Mouse (Mus musculus): ENCODE data around the gene Pla2g16. TPM values are rescaled to one million over a fixed set of nuclear protein-coding genes. Genes with fewer than 3 reads are reported as not detected.

The Pla2g16 gene
- polyA plus RNA-seq, 1 experiment from 2014 or later = 3.0 TPM

DNA sequence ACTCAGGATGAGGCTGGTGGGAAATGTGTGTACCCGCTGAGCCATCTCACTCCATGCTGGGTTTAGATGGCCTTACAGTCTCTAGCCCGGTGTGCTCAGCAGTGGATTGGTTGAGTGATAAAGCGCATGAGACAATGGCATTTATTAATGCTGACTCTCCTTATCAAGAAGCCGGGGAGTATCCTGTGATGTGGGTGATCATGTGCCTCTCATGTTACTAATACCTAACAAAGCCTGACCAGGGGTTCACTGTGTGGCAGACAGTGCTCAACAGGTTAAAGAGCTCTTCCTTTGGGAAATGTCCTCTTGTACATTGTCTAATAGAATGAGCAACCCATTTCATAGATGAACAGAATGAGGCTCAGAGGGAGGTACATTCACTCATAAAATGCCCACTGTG is 2.4 kb upstream of the Pla2g16 start:
- Histone ChIP-seq H3K36me3 (ENCODE audit: inconsistent target) (no peaks in the 10 kb centered on the region), H3K27ac (no peak overlapping the region), H3K4me3 (ENCODE audit: inconsistent target) (no peak overlapping the region), H3K79me2 (ENCODE audit: inconsistent target) (no peaks in the 10 kb centered on the region)
- 100% methylated on average over 3 of the region's 4 CpGs for WGBS (ENCODE audit: missing documents)

DNA sequence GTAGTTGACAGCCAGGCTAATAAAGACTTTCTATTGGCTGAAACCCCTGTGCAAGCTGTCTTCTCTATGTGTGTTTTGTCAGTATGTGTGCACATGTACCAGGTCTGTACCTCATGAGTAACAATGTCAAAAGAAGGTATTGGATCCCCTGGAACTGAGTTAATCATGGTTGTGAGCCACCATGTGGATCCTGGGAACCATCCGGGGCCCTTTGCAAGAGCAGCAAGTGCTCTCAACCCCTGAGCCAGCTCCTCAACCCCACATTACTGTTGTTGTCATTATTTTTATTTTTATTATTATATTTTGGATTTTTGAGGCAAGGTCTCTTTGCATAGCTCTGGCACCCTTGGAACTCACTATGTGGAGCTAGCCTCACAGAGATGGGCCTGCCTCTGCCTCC is 618 bp upstream of the Pla2g16 start:
- no peak overlapping the region for H3K27ac ChIP-seq
- WGBS (ENCODE audit: missing documents) = 100% methylated on average over 1 of the region's 1 CpGs
- H3K36me3 ChIP-seq (ENCODE audit: inconsistent target) = no peaks in the 10 kb centered on the region
- no peaks in the 10 kb centered on the region for H3K79me2 ChIP-seq (ENCODE audit: inconsistent target)
- H3K4me3 ChIP-seq (ENCODE audit: inconsistent target) = no peak overlapping the region

DNA sequence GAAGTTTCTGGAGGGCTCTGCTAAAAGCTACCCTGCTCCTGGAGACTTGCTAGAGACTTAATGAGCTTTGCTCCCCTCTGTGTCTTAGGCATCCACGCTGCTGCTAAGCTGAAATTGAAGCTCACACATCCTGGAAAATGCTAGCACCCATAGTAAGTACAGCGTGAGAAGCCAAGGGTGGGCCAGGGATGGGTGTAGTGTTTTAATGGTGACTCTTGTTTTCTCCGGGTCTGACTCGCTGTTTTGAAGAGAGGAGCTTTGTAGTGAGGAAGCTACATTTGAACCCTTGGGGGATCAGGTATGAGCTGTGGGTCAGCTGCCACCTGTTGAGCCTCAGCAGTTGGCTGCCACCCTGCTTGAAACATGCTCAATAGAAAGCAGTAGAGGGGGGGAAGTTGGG is 585 bp downstream of the Pla2g16 start:
- no peaks in the 10 kb centered on the region for H3K79me2 ChIP-seq (ENCODE audit: inconsistent target)
- H3K36me3 ChIP-seq (ENCODE audit: inconsistent target) = no peaks in the 10 kb centered on the region
- no peak overlapping the region for H3K27ac ChIP-seq
- H3K4me3 ChIP-seq (ENCODE audit: inconsistent target) = peak overlapping the region; percentile 44
- WGBS (ENCODE audit: missing documents) = 4% methylated on average over 4 of the region's 4 CpGs

DNA sequence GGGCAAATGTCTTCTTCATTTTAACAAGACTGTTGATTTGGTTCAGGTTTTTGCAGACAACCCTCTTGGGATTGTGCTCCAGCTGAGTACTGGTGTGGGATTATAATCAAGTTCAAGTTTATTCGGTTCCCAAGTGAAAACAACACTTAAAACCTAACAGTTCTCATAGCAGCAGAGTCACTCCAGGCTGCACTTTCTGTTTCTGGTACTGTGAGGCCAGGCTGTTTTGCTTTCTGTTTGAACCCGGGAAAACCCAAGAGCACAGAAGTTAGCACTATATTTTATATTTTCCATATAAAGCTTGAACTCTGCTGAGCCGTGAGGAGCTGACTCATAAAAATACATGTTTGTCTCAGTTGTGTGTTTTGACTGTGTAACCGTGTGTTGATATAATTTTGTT is 1.4 kb downstream of the Pla2g16 start:
- H3K4me3 ChIP-seq (ENCODE audit: inconsistent target) = peak overlapping the region; percentile 44
- no peak overlapping the region for H3K27ac ChIP-seq
- 33% methylated on average over 4 of the region's 4 CpGs for WGBS (ENCODE audit: missing documents)

DNA sequence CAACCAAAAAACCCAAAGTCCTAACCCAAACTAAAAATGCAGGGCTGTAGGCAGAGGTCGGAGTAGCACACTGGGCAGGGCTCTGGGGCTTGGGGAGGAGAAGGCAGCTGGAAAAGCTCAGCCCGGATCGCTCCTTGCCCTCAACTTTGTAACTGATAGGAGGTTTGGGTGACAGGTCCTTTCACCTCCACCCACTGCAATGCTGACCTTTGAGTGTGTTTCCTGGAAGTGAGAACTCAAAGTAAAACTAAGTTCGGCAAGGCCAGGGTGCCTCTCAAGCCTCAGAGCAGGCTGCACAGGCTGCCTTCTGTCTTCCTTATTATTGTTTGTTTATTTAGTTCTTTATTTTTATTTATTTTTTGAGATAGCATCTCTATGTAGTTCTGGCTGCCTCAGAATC is 2.7 kb downstream of the Pla2g16 start:
- Histone ChIP-seq H3K4me3 (ENCODE audit: inconsistent target) (no peak overlapping the region), H3K36me3 (ENCODE audit: inconsistent target) (no peaks in the 10 kb centered on the region), H3K27ac (no peak overlapping the region), H3K79me2 (ENCODE audit: inconsistent target) (no peaks in the 10 kb centered on the region)
- WGBS (ENCODE audit: missing documents) = 87% methylated on average over 4 of the region's 4 CpGs

More for the DNA sequence above, 1.4 kb downstream of the Pla2g16 start:
- no peaks in the 10 kb centered on the region for H3K79me2 ChIP-seq (ENCODE audit: inconsistent target)
- no peaks in the 10 kb centered on the region for H3K36me3 ChIP-seq (ENCODE audit: inconsistent target)

DNA sequence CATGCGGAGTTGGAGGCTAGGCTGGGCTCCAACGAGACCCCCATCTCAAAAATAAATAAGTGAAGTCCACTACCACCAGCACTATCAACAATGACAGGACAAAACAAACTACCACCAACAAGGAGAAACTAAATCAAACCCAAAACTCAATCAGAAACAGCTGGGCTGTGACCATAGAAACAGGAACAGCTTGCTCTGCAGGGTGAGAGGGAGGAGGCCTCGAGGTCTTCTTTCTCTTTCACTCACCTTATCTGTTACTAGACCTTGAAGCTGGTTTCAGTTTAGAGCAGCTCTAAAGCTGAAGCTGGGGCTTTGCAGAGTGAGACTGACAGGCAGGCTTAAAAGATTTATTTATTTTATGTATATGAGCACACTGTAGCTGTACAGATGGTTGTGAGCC is 4.2 kb downstream of the Pla2g16 start:
- Histone ChIP-seq H3K79me2 (ENCODE audit: inconsistent target) (no peaks in the 10 kb centered on the region), H3K27ac (no peak overlapping the region), H3K4me3 (ENCODE audit: inconsistent target) (no peak overlapping the region), H3K36me3 (ENCODE audit: inconsistent target) (no peaks in the 10 kb centered on the region)
- WGBS (ENCODE audit: missing documents) = 67% methylated on average over 3 of the region's 3 CpGs

DNA sequence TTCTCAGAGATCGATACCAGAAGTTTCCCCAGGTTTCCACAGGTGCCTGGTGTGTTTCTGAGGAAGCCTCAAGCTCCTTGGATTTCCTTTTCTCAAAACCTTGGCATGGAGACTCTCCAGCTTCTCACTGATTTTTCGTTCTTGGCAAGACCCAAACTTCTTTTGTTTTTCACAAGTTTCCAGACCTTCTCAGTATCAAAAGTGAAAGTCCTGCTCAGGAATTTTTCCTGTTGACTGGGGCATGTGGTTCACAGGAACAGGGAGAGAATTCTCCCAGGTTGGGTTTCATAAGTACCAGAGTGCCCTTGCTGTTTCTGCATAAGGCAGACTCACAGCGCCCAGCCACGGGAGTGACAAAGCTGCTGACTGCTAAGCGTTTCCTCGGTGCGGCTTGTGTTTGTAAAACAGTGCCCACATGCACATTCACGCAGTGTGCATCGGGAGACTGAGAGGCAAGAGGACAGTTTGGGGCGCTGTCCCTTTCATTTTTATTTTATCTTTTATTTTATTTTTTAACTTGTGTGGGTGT is 5.4 kb downstream of the Pla2g16 start:
- H3K36me3 ChIP-seq (ENCODE audit: inconsistent target) = no peaks in the 10 kb centered on the region
- H3K79me2 ChIP-seq (ENCODE audit: inconsistent target) = no peaks in the 10 kb centered on the region
- no peak overlapping the region for H3K27ac ChIP-seq
- 95% methylated on average over 10 of the region's 10 CpGs for WGBS (ENCODE audit: missing documents)
- H3K4me3 ChIP-seq (ENCODE audit: inconsistent target) = no peak overlapping the region

DNA sequence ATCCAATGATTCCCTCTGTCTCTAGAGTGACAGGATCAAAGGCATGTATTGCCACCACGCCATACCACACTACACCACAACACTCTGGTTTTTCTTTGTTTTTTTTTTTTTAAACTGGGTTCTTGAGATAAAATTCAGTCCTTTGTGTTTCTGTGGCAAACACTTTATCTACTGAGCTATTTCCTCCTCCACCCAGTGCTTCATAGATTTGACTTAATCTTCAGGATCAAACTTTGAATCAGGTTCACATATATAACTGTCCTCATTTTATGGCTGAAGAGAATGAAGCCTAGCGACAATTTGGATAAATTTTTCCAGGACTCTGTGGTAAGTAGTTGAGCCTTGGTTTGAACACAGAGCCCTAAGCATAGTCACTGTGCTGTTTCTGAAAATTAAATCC is 6.4 kb downstream of the Pla2g16 start:
- WGBS (ENCODE audit: missing documents) = 88% methylated on average over 2 of the region's 2 CpGs

DNA sequence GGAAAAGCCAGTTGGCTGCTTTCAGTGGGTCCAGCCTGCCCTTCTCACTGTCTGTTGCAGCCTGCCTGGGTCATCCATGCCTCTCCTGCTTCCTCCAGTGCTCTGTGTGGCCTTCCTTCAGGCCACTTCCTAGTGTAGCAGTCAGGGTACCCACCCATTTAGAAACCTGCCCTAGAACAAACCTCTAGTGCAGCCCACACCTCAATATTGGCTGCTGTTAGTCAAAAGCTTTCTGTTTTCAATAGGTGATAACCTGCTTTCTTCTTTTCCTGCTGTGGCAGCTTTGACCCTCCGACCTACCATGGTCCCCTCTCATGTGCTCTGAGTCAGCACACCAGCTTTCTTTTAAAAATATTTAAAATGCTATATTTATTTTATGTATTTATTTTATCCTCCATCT is 7.2 kb downstream of the Pla2g16 start:
- WGBS (ENCODE audit: missing documents) = no CpG with 5 or more reads among the region's 1 CpGs
- Histone ChIP-seq H3K36me3 (ENCODE audit: inconsistent target) (no peaks in the 10 kb centered on the region), H3K4me3 (ENCODE audit: inconsistent target) (no peak overlapping the region), H3K79me2 (ENCODE audit: inconsistent target) (no peaks in the 10 kb centered on the region), H3K27ac (no peak overlapping the region)

More for the DNA sequence above, 6.4 kb downstream of the Pla2g16 start:
- H3K27ac ChIP-seq = no peak overlapping the region
- H3K79me2 ChIP-seq (ENCODE audit: inconsistent target) = no peaks in the 10 kb centered on the region
- no peaks in the 10 kb centered on the region for H3K36me3 ChIP-seq (ENCODE audit: inconsistent target)
- no peak overlapping the region for H3K4me3 ChIP-seq (ENCODE audit: inconsistent target)

DNA sequence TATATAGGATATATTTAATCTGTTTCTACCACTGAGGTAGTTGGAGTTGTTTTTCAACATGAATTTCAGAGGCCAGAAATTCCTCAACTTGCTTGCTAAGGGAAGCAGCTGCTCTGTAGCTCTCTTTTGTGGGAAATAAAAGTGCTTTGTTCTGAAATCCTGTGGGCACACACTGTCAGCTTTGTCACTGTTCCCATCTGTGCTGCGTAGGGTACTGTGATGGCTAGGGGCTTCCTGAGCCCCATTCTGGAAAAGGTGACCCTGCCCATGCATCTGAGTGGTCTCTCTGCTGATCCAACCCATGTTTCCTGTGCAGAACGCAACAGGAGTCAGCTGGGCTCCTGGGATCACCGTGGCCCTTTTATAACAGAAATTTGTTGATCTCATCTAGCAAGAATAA is 9.6 kb downstream of the Pla2g16 start:
- Histone ChIP-seq H3K36me3 (ENCODE audit: inconsistent target) (no peaks in the 10 kb centered on the region), H3K79me2 (ENCODE audit: inconsistent target) (no peaks in the 10 kb centered on the region), H3K27ac (no peak overlapping the region), H3K4me3 (ENCODE audit: inconsistent target) (no peak overlapping the region)
- WGBS (ENCODE audit: missing documents) = 90% methylated on average over 3 of the region's 3 CpGs

DNA sequence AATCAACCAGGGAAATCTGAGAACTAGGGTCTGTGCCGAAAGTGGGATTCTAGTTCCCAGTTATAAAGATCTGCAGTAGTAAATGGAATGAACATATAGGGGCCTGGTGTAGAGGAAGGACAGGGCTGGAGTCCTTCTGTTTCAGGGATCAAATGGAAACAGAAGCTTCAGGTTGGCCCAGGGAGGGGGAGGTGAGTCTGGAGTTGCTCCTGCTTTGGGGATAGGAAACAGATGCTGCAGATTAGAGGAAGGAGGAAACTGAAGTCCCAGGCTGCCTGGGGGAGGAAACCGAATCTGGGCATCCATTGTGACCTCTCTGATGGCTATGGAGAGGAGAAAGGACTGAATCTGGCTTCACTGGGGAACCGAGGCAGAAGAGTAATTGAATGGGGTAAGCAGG is 11.1 kb downstream of the Pla2g16 start:
- Histone ChIP-seq H3K36me3 (ENCODE audit: inconsistent target) (no peaks in the 10 kb centered on the region), H3K27ac (no peak overlapping the region), H3K4me3 (ENCODE audit: inconsistent target) (no peak overlapping the region), H3K79me2 (ENCODE audit: inconsistent target) (no peaks in the 10 kb centered on the region)
- WGBS (ENCODE audit: missing documents) = 45% methylated on average over 3 of the region's 3 CpGs

DNA sequence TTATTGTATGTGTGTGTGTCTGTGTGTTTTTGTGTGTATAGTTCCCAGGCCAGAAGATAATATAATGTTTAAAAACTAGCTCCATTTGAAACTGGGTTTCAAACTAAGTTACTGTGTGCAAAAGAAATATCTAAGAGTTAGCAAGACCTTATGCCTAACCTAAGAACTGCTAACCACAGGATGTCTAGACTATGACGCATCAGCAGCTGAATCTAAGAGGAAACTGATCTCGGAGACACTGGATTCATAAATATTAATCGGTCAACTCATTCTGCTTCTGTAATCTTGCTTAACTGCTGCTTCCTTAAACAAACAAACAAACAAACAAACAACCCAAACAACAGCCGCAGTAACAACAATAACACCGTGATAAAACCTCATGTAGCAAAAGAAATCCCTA is 12.4 kb downstream of the Pla2g16 start:
- WGBS (ENCODE audit: missing documents) = 64% methylated on average over 5 of the region's 5 CpGs
- no peak overlapping the region for H3K4me3 ChIP-seq (ENCODE audit: inconsistent target)
- no peak overlapping the region for H3K27ac ChIP-seq
- no peaks in the 10 kb centered on the region for H3K79me2 ChIP-seq (ENCODE audit: inconsistent target)
- no peaks in the 10 kb centered on the region for H3K36me3 ChIP-seq (ENCODE audit: inconsistent target)

DNA sequence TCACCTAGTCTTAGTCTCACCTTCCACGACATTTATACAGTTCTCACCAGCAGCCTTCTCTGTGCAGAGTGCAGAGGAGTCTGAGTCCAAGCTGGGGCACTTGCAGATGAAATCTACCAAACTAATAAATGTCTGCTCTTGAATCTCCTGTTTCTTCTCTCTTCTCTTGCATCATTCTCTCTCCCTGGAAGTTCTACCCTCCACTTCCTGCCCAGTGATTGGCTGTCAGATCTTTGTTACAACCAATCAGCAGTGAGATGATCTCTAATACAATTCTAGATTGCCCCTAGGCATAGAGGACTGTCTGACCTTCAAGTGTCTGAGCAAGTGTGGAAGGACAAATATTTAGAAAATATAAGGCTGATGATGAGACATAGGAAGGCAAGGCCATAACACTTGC is 18.9 kb downstream of the Pla2g16 start:
- H3K4me3 ChIP-seq (ENCODE audit: inconsistent target) = no peak overlapping the region
- 92% methylated on average over 1 of the region's 1 CpGs for WGBS (ENCODE audit: missing documents)
- H3K36me3 ChIP-seq (ENCODE audit: inconsistent target) = no peaks in the 10 kb centered on the region
- H3K27ac ChIP-seq = no peak overlapping the region
- no peaks in the 10 kb centered on the region for H3K79me2 ChIP-seq (ENCODE audit: inconsistent target)

DNA sequence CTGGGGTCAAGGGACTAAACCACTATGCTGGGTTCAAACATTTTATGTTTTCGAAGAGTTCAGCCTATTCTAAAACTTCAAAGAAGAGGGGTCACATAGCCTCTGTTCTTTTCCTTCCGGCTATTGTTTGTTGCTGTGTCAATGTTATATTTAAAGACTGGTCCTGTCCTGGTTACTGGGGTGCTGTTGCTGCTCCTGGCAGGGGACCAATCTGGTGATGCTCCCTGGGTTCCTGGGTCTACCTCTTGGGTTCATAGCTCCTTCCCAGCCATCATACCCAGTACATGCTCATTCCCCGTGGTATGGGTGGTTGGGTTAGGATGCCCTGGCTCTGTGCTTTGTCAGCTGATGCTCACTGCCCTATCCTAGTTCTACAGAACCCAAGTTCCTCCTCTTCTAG is 20.5 kb downstream of the Pla2g16 start:
- H3K27ac ChIP-seq = no peak overlapping the region
- H3K79me2 ChIP-seq (ENCODE audit: inconsistent target) = no peaks in the 10 kb centered on the region
- 84% methylated on average over 3 of the region's 3 CpGs for WGBS (ENCODE audit: missing documents)
- H3K4me3 ChIP-seq (ENCODE audit: inconsistent target) = no peak overlapping the region
- H3K36me3 ChIP-seq (ENCODE audit: inconsistent target) = no peaks in the 10 kb centered on the region

DNA sequence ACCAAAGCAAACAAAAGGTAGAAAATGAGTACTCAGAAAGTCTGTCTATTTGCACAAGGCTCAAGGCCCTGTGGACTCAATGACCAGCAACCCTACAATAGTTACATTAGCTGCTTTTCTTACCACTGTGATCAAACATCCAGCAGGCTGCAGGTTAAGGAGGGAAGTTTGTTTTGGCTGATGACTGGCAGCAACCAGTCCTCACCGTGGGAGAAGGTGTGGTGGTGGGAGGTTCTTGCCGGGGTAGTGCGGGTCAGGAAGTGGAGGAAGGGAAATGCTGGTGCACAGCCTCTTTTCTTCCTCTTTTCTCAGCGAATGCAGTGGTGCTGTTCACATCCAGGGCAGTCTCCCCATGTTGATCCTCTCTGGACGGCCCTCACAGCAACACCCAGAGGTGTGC is 23.8 kb downstream of the Pla2g16 start:
- Histone ChIP-seq H3K27ac (no peak overlapping the region), H3K79me2 (ENCODE audit: inconsistent target) (no peaks in the 10 kb centered on the region), H3K36me3 (ENCODE audit: inconsistent target) (no peaks in the 10 kb centered on the region), H3K4me3 (ENCODE audit: inconsistent target) (no peak overlapping the region)
- WGBS (ENCODE audit: missing documents) = 23% methylated on average over 5 of the region's 5 CpGs

DNA sequence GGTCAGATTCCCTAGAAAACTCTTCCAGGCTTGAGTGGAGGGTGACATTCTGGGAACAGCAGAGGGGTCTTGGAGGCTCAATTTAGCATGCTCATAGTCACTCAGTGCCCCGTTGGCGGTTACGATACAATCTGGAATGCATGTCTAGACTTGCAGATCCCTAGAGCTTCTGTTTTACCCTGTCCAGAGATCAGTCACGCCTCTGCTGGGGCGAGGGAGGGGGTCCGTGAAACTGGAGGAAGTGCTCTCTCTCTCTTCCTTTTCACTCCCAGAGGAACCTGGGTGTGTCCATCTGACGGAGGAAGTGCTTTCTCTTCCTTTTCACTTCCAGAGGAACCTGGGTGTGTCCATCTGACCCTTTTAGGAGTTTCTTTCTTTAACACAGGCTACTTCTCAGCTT is 25.8 kb downstream of the Pla2g16 start:
- Histone ChIP-seq H3K36me3 (ENCODE audit: inconsistent target) (no peaks in the 10 kb centered on the region), H3K79me2 (ENCODE audit: inconsistent target) (no peaks in the 10 kb centered on the region), H3K4me3 (ENCODE audit: inconsistent target) (no peak overlapping the region), H3K27ac (no peak overlapping the region)
- WGBS (ENCODE audit: missing documents) = 72% methylated on average over 7 of the region's 7 CpGs
